Mouse (Mus musculus) embryonic facial prominence, embryonic 15.5 days (tissue): ENCODE data around the gene Gm17657. TPM values are rescaled to one million over a fixed set of nuclear protein-coding genes. Genes with fewer than 3 reads are reported as not detected.
A peak's percentile ranks its signal among the peaks of the same experiment; 100 is the strongest.
"Not testable (repeated sequence)": the region's sequence is repeated elsewhere in the genome, so short reads cannot be mapped to it uniquely, and the experiment has no call there.

Source experiments
- ATAC-seq: fragments of 200-750 bp; cut with Nextera tagmentation; 2 replicates; pipeline ENCODE4 v1.8.0; 2017; ENCODE audit warnings: low read depth, moderate TSS enrichment; ENCODE audit not compliant: insufficient number of reproducible peaks, low FRiP score, low TSS enrichment
- H3K27ac ChIP-seq: fragments of 300-500 bp; sonication (generic); replicated peaks from 2 replicates; pipeline ENCODE4 v1.5.1; 2015; ENCODE audit warnings: mild to moderate bottlenecking, inconsistent platforms
- H3K27me3 ChIP-seq: fragments of 300-500 bp; sonication (generic); 2 replicates; pipeline ENCODE4 v1.6.1; 2015; ENCODE audit warnings: inconsistent platforms
- H3K36me3 ChIP-seq: fragments of 300-500 bp; sonication (generic); 2 replicates; pipeline ENCODE4 v1.6.1; 2015; ENCODE audit warnings: mild to moderate bottlenecking, inconsistent platforms
- H3K4me1 ChIP-seq: fragments of 300-500 bp; sonication (generic); 2 replicates; pipeline ENCODE4 v1.6.1; 2015; ENCODE audit warnings: inconsistent platforms
- H3K4me2 ChIP-seq: fragments of 300-500 bp; sonication (generic); replicated peaks from 2 replicates; pipeline ENCODE4 v1.6.1; 2015; ENCODE audit warnings: mild to moderate bottlenecking, inconsistent platforms
- H3K4me3 ChIP-seq: fragments of 300-500 bp; sonication (generic); replicated peaks from 2 replicates; pipeline ENCODE4 v1.5.1; 2015; ENCODE audit warnings: mild to moderate bottlenecking, inconsistent platforms
- H3K9ac ChIP-seq: fragments of 300-500 bp; sonication (generic); 2 replicates; pipeline ENCODE4 v1.6.1; 2015; ENCODE audit warnings: inconsistent platforms
- H3K9me3 ChIP-seq: fragments of 300-500 bp; sonication (generic); replicated peaks from 2 replicates; pipeline ENCODE4 v1.6.1; 2016; ENCODE audit warnings: inconsistent platforms
- WGBS: fragments of 180-500 bp; shearing (Covaris S2); methylation state at CpG from one replicate; pipeline ENCODE4 v1.1.7; 2015; 5-methylcytosine and 5-hydroxymethylcytosine counted together
- polyA plus RNA-seq: library from polyadenylated mRNA; unstranded; fragments of >200 nt; fragmentation: Nextera tagmentation; extraction: Ambion mirVana; gene quantifications from 2 replicates; pipeline ENCODE4 v1.2.1, GENCODE M21; 2015

Gene Gm17657
- polyA plus RNA-seq, 1 experiment from 2014 or later = not detected

- Histone ChIP-seq H3K9ac (no peak overlapping the region), H3K4me2 (no peak overlapping the region), H3K27me3 (no peaks in the 10 kb centered on the region), H3K4me1 (peaks cover 12% of the 10 kb centered on the region; the same call in 1 of the 2 replicates), H3K4me3 (no peak overlapping the region), H3K27ac (no peak overlapping the region), H3K9me3 (0 out of 2 replicates have a peak, but pooled peaks cover under 1% of the 10 kb centered on the region), H3K36me3 (no peaks in the 10 kb centered on the region)
- 64% methylated on average over 7 of the region's 7 CpGs for WGBS
- ATAC-seq = 0 out of 2 replicates have a peak, but pooled peaks have one; percentile 11
These were observed 49.1 kb downstream of the Gm17657 start for GRCm38 (mm10) chr17:29500243-29500740.

DNA sequence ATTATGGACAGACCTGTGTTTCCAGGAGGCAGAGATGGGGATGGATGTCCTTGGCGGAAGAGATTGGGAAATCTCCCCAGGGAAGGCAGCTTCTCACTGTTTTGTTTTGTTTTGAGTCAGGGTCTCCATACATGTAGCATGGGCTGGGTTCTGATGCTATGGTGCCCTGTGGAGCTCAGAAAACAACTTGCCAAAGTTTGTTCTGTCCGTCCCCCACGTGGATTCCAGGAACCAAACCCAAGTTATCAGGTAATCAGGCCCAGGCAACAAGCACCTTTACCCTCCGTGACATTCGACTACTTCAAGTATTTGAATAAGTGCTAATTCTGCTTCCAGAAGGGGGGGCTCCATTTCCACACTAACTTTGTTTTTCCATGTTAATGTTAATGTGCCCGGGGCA, 49.9 kb downstream of the Gm17657 start:
- H3K4me1 ChIP-seq = peaks cover 15% of the 10 kb centered on the region
- no peaks in the 10 kb centered on the region for H3K27me3 ChIP-seq
- ATAC-seq = no peak
- H3K4me3 ChIP-seq = no peak overlapping the region
- H3K27ac ChIP-seq = no peak overlapping the region
- WGBS = 68% methylated on average over 6 of the region's 6 CpGs
- H3K4me2 ChIP-seq = no peak overlapping the region
- no peak overlapping the region for H3K9ac ChIP-seq
- H3K36me3 ChIP-seq = peaks cover 4% of the 10 kb centered on the region
- no peaks in the 10 kb centered on the region for H3K9me3 ChIP-seq

DNA sequence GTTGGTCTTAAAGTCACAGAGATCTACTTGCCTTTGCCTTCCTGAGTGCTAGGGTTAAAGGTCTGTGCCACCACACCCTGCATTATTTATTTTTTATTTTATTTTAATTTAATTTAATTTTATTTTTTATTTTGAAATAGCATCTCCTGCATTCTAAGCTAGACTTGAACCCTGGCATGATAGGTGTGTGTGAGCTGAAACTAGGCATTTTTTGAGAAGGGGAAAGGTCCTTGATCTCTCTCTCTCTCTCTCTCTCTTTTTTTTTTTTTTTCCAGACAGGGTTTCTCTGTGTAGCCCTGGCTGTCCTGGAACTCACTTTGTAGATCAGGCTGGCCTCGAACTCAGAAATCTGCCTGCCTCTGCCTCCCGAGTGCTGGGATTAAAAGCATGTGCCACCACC, 50.5 kb downstream of the Gm17657 start:
- H3K27ac ChIP-seq, ATAC-seq, H3K4me3 ChIP-seq, H3K4me2 ChIP-seq, H3K36me3 ChIP-seq, H3K9ac ChIP-seq, H3K27me3 ChIP-seq, H3K9me3 ChIP-seq: not testable (repeated sequence)
- peaks cover 17% of the 10 kb centered on the region for H3K4me1 ChIP-seq
- WGBS = 83% methylated on average over 2 of the region's 2 CpGs

GRCm38 (mm10) chr17:29498028-29498427, 51.4 kb downstream of the Gm17657 start:
- WGBS = 48% methylated on average over 4 of the region's 4 CpGs
- Histone ChIP-seq H3K4me3 (no peak overlapping the region), H3K9me3 (no peaks in the 10 kb centered on the region), H3K4me1 (peaks cover 21% of the 10 kb centered on the region), H3K27ac (0 out of 2 replicates have a peak overlapping the region, but pooled peaks have one; percentile 39), H3K4me2 (no peak overlapping the region), H3K36me3 (peaks cover 13% of the 10 kb centered on the region), H3K27me3 (no peaks in the 10 kb centered on the region), H3K9ac (no peak overlapping the region)
- ATAC-seq = no peak

- H3K27ac ChIP-seq, H3K27me3 ChIP-seq, H3K4me2 ChIP-seq, H3K9ac ChIP-seq, H3K9me3 ChIP-seq, ATAC-seq, H3K4me3 ChIP-seq: not testable (repeated sequence)
- peaks cover 22% of the 10 kb centered on the region for H3K4me1 ChIP-seq
- WGBS = 59% methylated on average over 1 of the region's 1 CpGs
- H3K36me3 ChIP-seq = peaks cover 13% of the 10 kb centered on the region
These were observed 52.0 kb downstream of the Gm17657 start for GRCm38 (mm10) chr17:29497481-29497880.

- H3K4me2 ChIP-seq = no peak overlapping the region
- no peak overlapping the region for H3K27ac ChIP-seq
- no peak overlapping the region for H3K4me3 ChIP-seq
- 85% methylated on average over 3 of the region's 3 CpGs for WGBS
- peaks cover 13% of the 10 kb centered on the region for H3K36me3 ChIP-seq
- peaks cover 22% of the 10 kb centered on the region for H3K4me1 ChIP-seq
- no peak overlapping the region for H3K9ac ChIP-seq
- no peak for ATAC-seq
- no peaks in the 10 kb centered on the region for H3K27me3 ChIP-seq
- H3K9me3 ChIP-seq = no peaks in the 10 kb centered on the region
These were observed 52.4 kb downstream of the Gm17657 start for GRCm38 (mm10) chr17:29497071-29497354.

GRCm38 (mm10) chr17:29496211-29497070, 53.0 kb downstream of the Gm17657 start:
- Histone ChIP-seq H3K4me3 (no peak overlapping the region), H3K4me2 (no peak overlapping the region), H3K27me3 (no peaks in the 10 kb centered on the region), H3K9ac (no peak overlapping the region), H3K27ac (no peak overlapping the region), H3K36me3 (peaks cover 13% of the 10 kb centered on the region), H3K9me3 (no peaks in the 10 kb centered on the region), H3K4me1 (peaks cover 22% of the 10 kb centered on the region)
- whole genome bisulfite sequencing = 75% methylated on average over 6 of the region's 6 CpGs
- ATAC-seq = no peak

- no peak for ATAC-seq
- H3K9me3 ChIP-seq = no peaks in the 10 kb centered on the region
- H3K4me3 ChIP-seq = no peak overlapping the region
- 60% methylated on average over 8 of the region's 8 CpGs for WGBS
- no peak overlapping the region for H3K9ac ChIP-seq
- no peak overlapping the region for H3K4me2 ChIP-seq
- H3K27ac ChIP-seq = no peak overlapping the region
- H3K4me1 ChIP-seq = peaks cover 22% of the 10 kb centered on the region
- peaks cover 13% of the 10 kb centered on the region for H3K36me3 ChIP-seq
- no peaks in the 10 kb centered on the region for H3K27me3 ChIP-seq
These were observed 54.7 kb downstream of the Gm17657 start for GRCm38 (mm10) chr17:29494732-29495076.

DNA sequence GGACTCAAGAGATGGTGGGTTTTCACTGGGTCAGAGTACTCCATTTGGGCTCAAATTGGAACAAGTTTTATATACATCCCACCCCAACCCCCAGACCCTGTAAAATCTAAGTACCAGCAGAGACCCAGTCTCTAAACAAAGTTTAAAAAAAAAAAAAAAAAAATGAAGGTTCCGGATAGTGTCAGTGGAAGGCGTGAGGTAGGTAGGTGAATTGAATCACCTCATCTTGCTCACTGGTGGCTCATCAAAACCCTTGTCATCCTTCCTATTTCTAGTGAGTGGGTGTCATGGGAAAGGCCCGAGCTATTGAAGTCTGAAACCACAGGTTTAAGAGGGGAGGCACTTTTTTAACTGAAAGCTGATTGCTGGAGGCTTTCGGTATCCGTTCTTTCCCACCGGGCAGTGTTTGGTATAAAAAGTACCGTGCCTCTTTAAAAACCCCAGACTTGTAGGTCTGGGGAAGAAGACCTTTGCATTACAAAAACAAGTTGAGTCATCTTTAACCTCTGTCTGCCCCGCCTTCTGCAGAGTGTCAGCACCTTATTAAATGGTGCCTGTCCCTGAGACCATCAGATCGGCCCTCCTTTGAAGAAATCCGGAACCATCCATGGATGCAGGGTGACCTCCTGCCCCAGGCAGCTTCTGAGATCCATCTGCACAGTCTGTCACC, 55.2 kb downstream of the Gm17657 start:
- H3K4me3 ChIP-seq = no peak overlapping the region
- no peak for ATAC-seq
- H3K9me3 ChIP-seq = no peaks in the 10 kb centered on the region
- no peak overlapping the region for H3K9ac ChIP-seq
- no peak overlapping the region for H3K4me2 ChIP-seq
- no peak overlapping the region for H3K27ac ChIP-seq
- H3K36me3 ChIP-seq = peaks cover 13% of the 10 kb centered on the region
- no peaks in the 10 kb centered on the region for H3K27me3 ChIP-seq
- WGBS = 65% methylated on average over 10 of the region's 10 CpGs
- H3K4me1 ChIP-seq = peaks cover 24% of the 10 kb centered on the region

DNA sequence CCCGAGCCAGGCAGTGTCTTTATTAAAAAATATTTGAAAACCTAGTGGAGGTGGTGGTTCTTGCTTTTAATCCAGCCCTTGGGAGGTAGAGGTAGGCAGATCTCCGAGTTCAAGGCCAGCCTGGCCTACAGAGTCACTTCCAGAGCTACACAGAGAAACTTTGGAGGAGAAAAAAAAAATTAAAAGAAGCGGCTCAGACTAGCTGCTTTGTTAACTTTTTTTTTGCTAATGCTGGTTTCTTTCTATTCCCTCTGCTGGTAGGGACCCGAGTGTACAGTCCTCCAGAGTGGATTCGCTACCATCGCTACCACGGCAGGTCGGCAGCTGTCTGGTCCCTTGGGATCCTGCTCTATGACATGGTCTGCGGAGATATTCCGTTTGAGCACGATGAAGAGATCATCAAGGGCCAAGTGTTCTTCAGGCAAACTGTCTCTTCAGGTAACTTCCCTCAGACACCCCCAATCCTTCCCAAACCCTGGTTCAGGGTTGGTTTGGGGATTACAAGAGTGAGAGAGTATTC, 55.9 kb downstream of the Gm17657 start:
- H3K4me1 ChIP-seq = peaks cover 28% of the 10 kb centered on the region
- 68% methylated on average over 11 of the region's 11 CpGs for WGBS
- no peaks in the 10 kb centered on the region for H3K27me3 ChIP-seq
- H3K4me2 ChIP-seq = peak overlapping the region; percentile 90
- H3K27ac ChIP-seq = peak overlapping the region; percentile 93; the same call in 1 of the 2 replicates
- H3K9ac ChIP-seq = no peak overlapping the region
- H3K9me3 ChIP-seq = no peaks in the 10 kb centered on the region
- no peak for ATAC-seq
- peaks cover 13% of the 10 kb centered on the region for H3K36me3 ChIP-seq
- H3K4me3 ChIP-seq = peak overlapping the region; percentile 85
